Mouse (Mus musculus) intestine, postnatal 0 days (tissue): ENCODE measurements at regions not wholly inside any gene's neighbourhood (a gene's known extent, or its start where the extent isn't known, plus 50 kb on each side); places are given as distances from the start of the nearest gene placed in this dataset.

Experiments used
- ATAC-seq: fragments of 200-750 bp; cut with Nextera tagmentation; 2 replicates; pipeline ENCODE4 v1.8.0; 2017; ENCODE audit warnings: mild to moderate bottlenecking, moderate TSS enrichment, moderate library complexity
- H3K27ac ChIP-seq: fragments of 300-500 bp; sonication (generic); 2 replicates; pipeline ENCODE4 v1.5.1; 2014; ENCODE audit warnings: mild to moderate bottlenecking, low read depth, low read length, moderate library complexity
- H3K27me3 ChIP-seq: fragments of 300-500 bp; sonication (generic); replicated peaks from 2 replicates; pipeline ENCODE4 v1.6.1; 2014; ENCODE audit warnings: low read length, mixed read lengths; ENCODE audit not compliant: control insufficient read depth, insufficient read depth
- H3K36me3 ChIP-seq: fragments of 300-500 bp; sonication (generic); 2 replicates; pipeline ENCODE4 v1.6.1; 2014; ENCODE audit warnings: mild to moderate bottlenecking, moderate library complexity; ENCODE audit not compliant: control insufficient read depth, insufficient read depth
- H3K4me1 ChIP-seq: fragments of 300-500 bp; sonication (generic); replicated peaks from 2 replicates; pipeline ENCODE4 v1.6.1; 2014; ENCODE audit warnings: antibody characterized with exemption, low read length, mixed read lengths; ENCODE audit not compliant: control insufficient read depth, insufficient read depth
- H3K4me2 ChIP-seq: fragments of 300-500 bp; sonication (generic); replicated peaks from 2 replicates; pipeline ENCODE4 v1.6.1; 2014; ENCODE audit warnings: low read depth, mild to moderate bottlenecking, moderate library complexity
- H3K4me3 ChIP-seq: fragments of 300-500 bp; sonication (generic); 2 replicates; pipeline ENCODE4 v1.5.1; 2014; ENCODE audit warnings: low read depth, low read length
- H3K9ac ChIP-seq: fragments of 300-500 bp; sonication (generic); 2 replicates; pipeline ENCODE4 v1.6.1; 2014; ENCODE audit warnings: mild to moderate bottlenecking, low read depth, low read length
- H3K9me3 ChIP-seq: fragments of 300-500 bp; sonication (generic); 2 replicates; pipeline ENCODE4 v1.6.1; 2016; ENCODE audit warnings: mixed run types; ENCODE audit not compliant: control insufficient read depth
- CTCF ChIP-seq: sonication (generic); IDR thresholded peaks from 2 replicates; pipeline ENCODE4 v1.5.1; 2016; ENCODE audit warnings: low read depth, mild to moderate bottlenecking, control low read depth, antibody characterized with exemption, moderate library complexity
- WGBS: fragments of 180-500 bp; shearing (Covaris S2); extraction: QIAGEN DNeasy Blood & Tissue Kit; methylation state at CpG from one replicate; pipeline ENCODE4 v1.1.7; 2014; 5-methylcytosine and 5-hydroxymethylcytosine counted together

DNA sequence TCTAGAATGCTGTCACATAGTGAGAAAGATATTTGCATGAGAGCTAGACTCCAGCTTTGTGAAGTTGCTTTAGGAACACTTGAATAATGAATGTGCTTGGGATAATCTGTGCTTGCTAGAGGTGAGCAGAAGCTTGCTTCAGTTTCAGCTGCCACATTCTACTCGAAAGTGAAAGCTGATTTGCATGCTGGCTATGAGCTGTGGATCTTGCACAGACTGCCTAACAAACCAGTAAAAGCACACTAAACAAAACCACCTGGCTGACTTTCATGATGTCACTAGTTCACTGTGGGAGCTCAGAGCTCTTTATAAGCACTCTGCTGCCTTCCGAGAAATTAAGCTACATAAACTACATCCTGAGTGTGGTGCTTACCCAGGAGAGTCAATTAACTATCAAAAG is 171.5 kb upstream of the Ctso start:
- 48% methylated on average over 2 of the region's 2 CpGs for WGBS
- no peak for ATAC-seq
- H3K36me3 ChIP-seq, result no peaks in the 10 kb centered on the region
- no peaks in the 10 kb centered on the region for H3K4me1 ChIP-seq
- no peak overlapping the region for H3K27ac ChIP-seq
- no peaks in the 10 kb centered on the region for H3K27me3 ChIP-seq
- H3K4me2 ChIP-seq, result no peak overlapping the region
- H3K4me3 ChIP-seq, result no peak overlapping the region
- no peaks in the 10 kb centered on the region for H3K9me3 ChIP-seq
- H3K9ac ChIP-seq, result no peak overlapping the region
- no peak for TF ChIP-seq CTCF

DNA sequence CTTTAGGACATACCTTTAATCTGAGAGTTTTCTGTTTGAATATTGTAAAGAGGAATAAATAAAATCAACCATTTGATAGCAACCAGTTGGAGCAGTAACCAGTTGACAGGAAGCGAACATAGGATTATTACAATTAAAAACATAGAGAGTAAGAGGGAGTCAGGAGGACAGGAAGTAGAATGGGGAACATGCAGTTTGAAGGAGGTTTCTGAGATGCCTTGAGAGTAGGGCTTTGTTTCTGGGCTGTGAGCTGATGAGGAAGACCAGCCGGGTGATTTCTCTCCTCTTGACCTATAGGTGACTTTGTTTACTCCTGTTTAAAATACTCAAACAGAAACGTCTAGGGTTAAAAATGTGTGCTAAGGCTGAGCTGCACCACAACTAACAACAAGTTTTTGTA is 160.6 kb upstream of the Ctso start:
- H3K9me3 ChIP-seq, result no peaks in the 10 kb centered on the region
- H3K4me3 ChIP-seq, result no peak overlapping the region
- H3K36me3 ChIP-seq, result no peaks in the 10 kb centered on the region
- no peak overlapping the region for H3K27ac ChIP-seq
- H3K4me1 ChIP-seq, result no peaks in the 10 kb centered on the region
- no peak for TF ChIP-seq CTCF
- no peak overlapping the region for H3K9ac ChIP-seq
- ATAC-seq, result no peak
- 63% methylated on average over 3 of the region's 3 CpGs for WGBS
- no peak overlapping the region for H3K4me2 ChIP-seq
- H3K27me3 ChIP-seq, result no peaks in the 10 kb centered on the region

DNA sequence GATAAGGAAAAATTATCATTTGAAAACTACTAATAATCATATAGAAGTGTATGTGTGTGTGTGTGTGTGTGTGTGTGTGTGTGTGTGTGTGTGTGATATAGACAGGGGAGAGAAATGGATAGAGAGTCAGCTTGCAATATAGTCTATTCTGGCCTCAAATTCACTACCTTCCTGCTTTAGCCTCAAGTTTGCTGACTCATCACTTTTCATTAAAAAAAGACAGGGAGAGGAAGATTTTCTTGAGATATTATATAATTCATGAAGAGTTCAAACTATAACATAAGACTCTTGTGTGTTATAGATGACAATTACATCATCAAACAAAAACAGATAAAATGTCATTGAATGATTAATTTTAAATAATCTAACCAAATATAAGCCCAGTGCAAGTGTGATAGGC is 159.4 kb upstream of the Ctso start:
- Histone ChIP-seq H3K4me3 (no peak overlapping the region), H3K36me3 (no peaks in the 10 kb centered on the region), H3K27me3 (no peaks in the 10 kb centered on the region), H3K9me3 (no peaks in the 10 kb centered on the region), H3K9ac (no peak overlapping the region), H3K27ac (no peak overlapping the region), H3K4me1 (no peaks in the 10 kb centered on the region), H3K4me2 (no peak overlapping the region)
- TF ChIP-seq CTCF, result no peak
- no peak for ATAC-seq

DNA sequence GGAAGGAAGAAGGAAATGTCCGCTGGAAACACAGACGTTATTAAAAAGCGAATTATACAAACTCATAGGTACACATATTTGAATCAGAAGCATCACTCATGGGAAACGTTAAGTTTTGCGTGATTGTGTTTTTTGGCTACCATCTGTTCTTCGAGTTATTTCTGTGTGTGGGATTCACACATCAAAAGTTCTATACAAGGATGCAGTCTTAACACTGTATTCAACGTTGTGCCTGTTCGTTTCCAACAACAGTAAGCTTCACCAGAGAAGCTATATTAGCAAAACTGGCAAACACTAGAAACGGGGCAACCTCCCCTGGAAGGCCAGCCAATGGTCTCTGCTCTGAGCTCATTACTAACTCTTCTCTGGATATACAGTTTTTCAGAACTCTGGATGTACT is 150.3 kb upstream of the Ctso start:
- no peak overlapping the region for H3K4me2 ChIP-seq

DNA sequence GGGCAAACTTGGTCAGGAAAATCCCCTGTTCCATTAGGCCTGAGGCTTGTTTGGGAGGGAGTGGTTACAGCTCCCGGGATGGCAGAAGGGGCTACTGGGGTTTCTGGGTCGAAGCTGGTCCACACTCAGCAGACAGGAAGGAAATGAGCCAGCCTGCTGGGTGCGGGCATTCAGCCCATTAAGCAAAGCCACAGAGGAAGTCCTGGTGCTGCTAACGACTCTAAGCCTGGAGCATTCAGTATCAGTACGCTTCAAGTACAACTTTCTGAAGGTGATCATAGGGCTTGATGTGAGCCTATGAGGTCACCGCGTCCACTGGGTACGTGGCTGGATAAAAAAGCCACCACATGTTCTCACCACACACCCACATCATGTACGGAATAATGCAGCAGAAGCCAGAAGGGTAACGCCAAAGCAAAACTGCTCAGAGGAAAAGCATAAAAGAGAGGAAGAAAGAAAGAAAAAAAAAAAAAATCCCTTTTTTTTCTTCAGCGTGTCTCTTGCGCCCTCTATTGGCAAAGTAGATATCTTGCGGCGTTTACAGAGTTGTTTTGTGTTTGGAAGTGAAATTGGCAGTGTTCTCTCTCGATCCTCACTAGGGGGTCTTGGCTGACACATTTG is 149.4 kb upstream of the Ctso start:
- H3K9ac ChIP-seq, result no peak overlapping the region

More for the DNA sequence above, 150.3 kb upstream of the Ctso start:
- Histone ChIP-seq H3K27ac (no peak overlapping the region), H3K9me3 (no peaks in the 10 kb centered on the region), H3K9ac (no peak overlapping the region), H3K36me3 (no peaks in the 10 kb centered on the region), H3K4me1 (no peaks in the 10 kb centered on the region), H3K27me3 (no peaks in the 10 kb centered on the region), H3K4me3 (no peak overlapping the region)
- no peak for TF ChIP-seq CTCF
- 89% methylated on average over 9 of the region's 9 CpGs for WGBS
- ATAC-seq, result no peak

DNA sequence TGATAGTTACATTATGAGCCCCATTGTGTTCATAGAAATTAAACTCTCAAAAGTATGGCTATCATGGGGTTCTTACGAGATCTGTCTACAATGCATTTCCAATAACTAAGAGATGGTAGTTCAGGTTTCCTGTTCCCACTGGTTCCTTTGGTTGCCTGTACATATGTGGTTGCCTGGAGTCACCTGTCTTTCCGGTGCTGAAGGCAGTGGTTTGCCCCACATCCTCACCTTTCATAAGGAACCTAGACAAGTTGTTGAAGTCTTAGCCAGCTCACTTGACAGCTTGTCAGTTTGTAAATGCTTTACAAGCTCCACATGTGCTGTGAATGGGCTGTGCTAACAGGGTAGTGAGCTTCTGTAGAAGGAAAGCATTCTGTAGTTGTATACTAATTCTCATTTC is 143.5 kb upstream of the Ctso start:
- no peak for TF ChIP-seq CTCF
- Histone ChIP-seq H3K4me2 (no peak overlapping the region), H3K9ac (no peak overlapping the region), H3K27ac (no peak overlapping the region), H3K4me1 (no peaks in the 10 kb centered on the region), H3K9me3 (no peaks in the 10 kb centered on the region), H3K27me3 (no peaks in the 10 kb centered on the region), H3K4me3 (no peak overlapping the region), H3K36me3 (no peaks in the 10 kb centered on the region)
- ATAC-seq, result no peak
- 93% methylated on average over 2 of the region's 2 CpGs for WGBS

More for the DNA sequence above, 149.4 kb upstream of the Ctso start:
- no peaks in the 10 kb centered on the region for H3K4me1 ChIP-seq
- no peaks in the 10 kb centered on the region for H3K36me3 ChIP-seq
- peak overlapping the region; percentile 49 for H3K4me2 ChIP-seq
- ATAC-seq, result no peak
- 0 out of 2 replicates have a peak overlapping the region, but pooled peaks have one; percentile 4 for H3K4me3 ChIP-seq
- 16% methylated on average over 15 of the region's 15 CpGs for WGBS
- TF ChIP-seq CTCF, result peak; percentile 85
- no peak overlapping the region for H3K27ac ChIP-seq
- no peaks in the 10 kb centered on the region for H3K9me3 ChIP-seq
- H3K27me3 ChIP-seq, result no peaks in the 10 kb centered on the region

DNA sequence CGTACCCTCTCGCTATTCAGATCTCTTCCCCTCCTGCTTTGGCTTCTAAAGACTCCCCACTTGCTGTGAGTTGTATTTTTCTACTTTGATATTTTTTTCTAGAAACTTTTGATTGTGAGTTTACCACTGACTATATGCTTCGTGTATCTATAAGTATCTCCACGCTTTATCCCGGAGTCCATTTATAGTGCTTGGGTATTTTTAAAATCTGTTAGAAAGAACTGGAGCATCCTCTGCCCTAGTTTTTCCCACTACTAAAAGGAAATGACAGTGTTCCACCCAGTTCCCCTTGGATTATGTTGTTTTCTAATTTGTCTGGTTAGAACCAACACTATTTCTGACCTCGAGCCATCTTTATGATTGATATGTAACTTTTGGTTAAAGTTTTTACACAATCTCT is 142.7 kb upstream of the Ctso start:
- no peaks in the 10 kb centered on the region for H3K9me3 ChIP-seq
- TF ChIP-seq CTCF, result no peak
- no peak overlapping the region for H3K27ac ChIP-seq

More for the DNA sequence above, 142.7 kb upstream of the Ctso start:
- ATAC-seq, result no peak
- no peaks in the 10 kb centered on the region for H3K27me3 ChIP-seq
- no peaks in the 10 kb centered on the region for H3K4me1 ChIP-seq
- H3K4me3 ChIP-seq, result no peak overlapping the region
- no peak overlapping the region for H3K9ac ChIP-seq
- no peak overlapping the region for H3K4me2 ChIP-seq
- H3K36me3 ChIP-seq, result no peaks in the 10 kb centered on the region
- 89% methylated on average over 6 of the region's 6 CpGs for WGBS
